Mouse (Mus musculus) erythroid progenitor cell, adult 5-6 weeks (primary cell): Measurements from ENCODE around the gene Txnl4b. TPM values are rescaled to one million over a fixed set of nuclear protein-coding genes. Genes with fewer than 3 reads are reported as not detected.

Experiments used
- ATAC-seq: replicated peaks from 2 replicates; pipeline ENCODE4 v1.8.0; 2016; ENCODE audit warnings: moderate number of reproducible peaks, mild to moderate bottlenecking, moderate TSS enrichment, inconsistent platforms; ENCODE audit not compliant: poor library complexity, low FRiP score, severe bottlenecking
- total RNA-seq, 2 experiments: library from RNA; stranded (forward) in 1 of 2; stranded (reverse) in 1 of 2; fragments of 150-400 nt in 1 of 2; fragments of 186-747, 209-891 nt in 1 of 2; gene quantifications; 2 replicates each; pipeline versions ENCODE4 v1.2.3 to v1.2.4; 2015 to 2017; ENCODE audit warnings: low replicate concordance in 2 of 2

Gene Txnl4b
- total RNA-seq, 2 experiments from 2014 or later = 8.0 to 11.5 TPM

DNA sequence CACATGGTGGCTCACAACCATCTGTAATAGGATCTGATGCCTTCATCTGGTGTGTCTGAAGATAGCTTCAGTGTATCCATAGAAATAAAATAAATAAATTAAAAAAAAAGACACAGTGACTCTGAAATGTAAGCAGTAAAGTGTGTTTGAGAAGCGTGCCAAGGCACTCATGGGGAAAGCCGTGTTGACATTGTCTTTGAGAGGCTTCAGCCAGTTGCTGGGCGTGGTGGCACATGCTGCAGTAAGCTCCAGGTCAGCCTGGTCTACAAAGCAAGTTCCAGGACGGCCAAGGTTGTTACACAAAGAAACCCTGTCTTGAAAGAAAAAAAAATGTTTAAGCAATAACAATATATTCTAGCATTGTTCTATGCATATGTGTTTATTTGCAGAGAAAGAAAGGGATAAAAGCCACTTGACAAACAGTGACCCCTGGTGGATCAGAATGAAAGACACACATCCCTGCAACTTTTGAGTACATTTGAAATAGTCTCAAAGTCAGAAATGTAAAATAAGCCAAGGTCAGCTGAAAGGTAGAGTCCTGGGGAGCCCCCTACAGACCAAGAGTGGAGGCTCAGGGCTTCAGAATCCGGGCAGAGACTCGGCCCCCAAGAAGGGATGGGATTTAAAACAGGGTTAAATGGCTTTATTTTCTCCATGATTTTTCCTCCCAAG, 27.6 kb downstream of the Txnl4b start:
- ATAC-seq = no peak

DNA sequence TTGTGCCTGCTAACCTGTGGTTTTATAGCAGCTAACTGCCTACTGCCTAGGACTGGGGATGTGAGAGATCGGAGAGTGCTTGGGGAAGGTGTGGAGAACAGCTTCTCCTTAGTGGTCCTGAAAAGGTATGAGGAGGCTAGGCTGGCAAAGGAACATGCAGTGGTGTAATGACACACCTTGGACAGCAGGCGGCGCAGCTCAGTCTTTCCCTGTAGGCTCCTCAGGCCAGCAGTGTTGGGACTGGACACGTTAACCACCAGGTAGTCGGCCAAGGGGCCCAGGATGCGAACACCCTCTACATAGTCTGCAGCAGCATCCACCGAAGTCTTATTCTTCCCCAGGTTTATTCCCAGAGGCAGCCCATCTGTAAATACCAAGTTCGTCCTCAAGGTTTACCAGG, 30.2 kb downstream of the Txnl4b start:
- ATAC-seq = 0 out of 2 replicates have a peak, but pooled peaks have one; percentile 32

DNA sequence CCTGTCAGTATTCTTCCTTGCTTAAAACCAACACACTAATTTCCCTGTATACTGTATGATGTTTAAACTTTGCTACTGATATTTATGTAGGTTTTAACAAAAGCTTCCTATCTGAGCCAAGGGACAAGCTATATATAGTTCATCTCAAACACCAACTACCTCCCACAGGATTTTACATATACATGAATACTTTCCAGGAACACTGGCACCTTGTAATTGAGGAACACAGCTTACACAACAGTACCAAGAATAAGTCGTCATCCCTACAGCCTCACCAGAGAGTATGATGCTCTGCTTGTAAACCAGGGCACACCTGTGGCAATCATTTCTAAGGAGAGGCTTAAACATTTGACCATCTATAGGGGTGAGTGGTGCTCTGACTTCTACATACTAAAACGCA, 41.0 kb downstream of the Txnl4b start:
- no peak for ATAC-seq

DNA sequence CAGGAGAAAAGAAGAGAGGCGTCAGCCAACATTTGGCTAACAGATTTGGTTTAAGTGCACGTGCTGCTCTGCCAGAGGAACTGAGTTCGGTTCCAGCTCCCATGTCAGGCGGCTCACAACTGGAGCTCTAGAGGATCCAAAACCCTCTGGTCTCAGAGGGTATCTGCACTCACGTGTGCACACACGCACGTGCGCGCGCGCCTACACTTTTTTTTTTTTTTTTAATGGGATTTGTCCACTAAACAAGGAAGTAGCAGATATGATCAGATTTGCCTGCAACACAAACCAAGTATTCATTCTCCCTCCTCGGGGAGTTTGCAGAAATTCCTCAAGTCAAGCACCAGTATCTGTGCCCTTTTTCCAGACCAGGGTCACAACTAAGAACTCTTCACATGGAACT, 42.0 kb downstream of the Txnl4b start:
- ATAC-seq = 0 out of 2 replicates have a peak, but pooled peaks have one; percentile 1

DNA sequence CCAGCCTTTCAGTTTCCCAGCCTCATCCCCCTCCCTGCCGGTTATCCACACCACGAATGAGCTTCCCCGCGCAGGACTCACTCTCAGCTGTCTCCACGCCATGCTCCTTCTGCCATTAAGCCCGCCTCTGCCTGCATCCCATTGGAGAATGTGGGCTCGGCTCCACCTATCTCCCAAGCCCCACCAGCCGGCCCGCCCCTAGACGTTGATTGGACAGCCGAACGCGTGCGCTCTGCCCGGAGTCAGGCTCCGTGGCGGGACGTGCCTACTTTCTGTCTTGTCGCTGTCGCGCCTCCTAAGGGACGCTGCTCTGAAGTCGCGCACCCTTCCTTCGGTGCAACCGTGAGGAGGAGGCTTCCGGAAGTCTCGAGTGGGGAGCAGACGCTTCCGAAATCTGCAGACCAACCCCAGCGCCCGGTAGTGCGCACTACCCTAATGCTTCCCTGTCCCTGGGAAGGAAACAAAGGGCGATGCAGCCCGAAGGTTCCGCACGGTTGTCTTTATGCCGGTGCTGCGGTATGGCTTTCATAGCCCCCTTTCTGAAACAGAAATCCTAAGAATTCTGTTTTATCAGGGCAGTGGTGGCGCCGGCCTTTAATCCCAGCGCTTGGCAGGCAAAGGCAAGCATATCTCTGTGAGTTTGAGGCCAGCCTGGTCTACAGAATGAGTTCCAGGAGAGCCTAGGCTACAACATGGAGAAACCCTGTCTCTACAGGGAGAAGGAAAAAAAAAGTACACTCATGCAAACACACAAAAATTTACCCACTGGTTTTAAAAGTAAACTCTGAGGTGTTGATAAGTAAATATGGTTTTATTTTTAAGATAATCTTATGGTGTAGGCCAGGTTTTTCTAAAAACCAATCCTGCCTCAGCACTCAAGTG, 42.8 kb downstream of the Txnl4b start, which contains the start of gene Dhodh:
Gene Dhodh, minus strand, starts transcription at position 403 of the 882 bp plus-strand sequence.
- ATAC-seq = peak; percentile 98

DNA sequence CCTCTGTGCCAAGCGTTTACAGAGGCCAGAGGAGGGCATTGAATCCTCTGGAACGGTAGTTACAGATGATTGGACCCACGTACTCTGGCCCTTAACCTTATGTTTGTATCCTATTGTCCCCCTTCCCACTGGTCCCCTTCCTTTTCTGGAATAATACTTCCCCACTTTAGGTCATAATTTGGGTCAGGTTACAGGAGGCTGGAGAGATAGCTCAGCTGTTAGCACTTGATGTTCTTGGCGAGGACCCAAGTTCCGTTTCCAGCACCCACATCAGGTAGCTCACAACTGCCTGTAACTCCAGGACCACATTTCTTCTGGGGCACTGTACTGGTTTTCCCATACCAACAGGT, 43.4 kb downstream of the Txnl4b start:
- no peak for ATAC-seq

DNA sequence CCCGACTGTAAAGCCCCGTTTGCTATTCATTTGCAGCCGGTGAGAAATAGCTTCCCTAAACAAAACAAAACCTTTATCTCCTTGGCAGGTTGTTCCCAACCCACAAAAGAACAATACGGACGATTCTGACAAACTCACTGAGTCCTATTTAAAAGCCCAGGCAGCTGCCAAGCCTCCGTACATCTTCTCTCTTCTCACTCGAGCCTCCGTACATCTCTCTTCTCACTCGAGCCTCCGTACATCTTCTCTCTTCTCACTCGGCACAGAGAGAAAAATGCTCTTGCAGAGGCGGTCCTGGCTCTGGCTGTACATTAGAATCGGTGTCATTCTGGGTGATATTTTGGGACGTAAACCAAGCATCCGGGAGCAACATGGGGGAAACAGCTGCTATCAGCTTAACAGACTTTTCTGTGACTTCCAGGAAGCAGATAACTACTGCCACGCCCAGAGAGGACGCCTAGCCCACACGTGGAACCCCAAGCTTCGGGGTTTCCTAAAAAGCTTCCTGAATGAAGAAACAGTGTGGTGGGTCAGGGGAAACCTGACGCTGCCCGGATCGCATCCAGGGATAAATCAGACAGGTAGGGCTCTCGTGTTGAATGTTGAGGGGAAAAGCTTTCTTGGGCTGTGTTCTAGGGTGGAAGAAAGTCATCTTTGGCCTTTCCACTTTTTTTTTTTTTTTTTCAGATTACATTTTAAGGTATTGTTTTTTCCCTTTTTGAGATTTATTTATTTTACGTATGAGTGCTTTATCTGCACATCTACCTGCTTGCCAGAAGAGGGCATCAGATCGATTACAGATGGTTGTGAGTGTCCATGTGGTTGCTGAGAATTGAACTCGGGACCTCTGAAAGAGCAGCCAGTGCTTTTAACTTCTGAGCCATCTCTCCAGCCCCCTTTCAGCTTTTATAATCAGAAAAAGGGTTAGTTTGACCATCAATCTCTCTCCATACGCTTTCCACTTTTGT, 48.8 kb downstream of the Txnl4b start, which contains the start of gene Pkd1l3:
Gene Pkd1l3, plus strand, starts transcription at position 275 of the 968 bp plus-strand sequence.
- peak; percentile 47; the same call in 1 of the 2 replicates for ATAC-seq

DNA sequence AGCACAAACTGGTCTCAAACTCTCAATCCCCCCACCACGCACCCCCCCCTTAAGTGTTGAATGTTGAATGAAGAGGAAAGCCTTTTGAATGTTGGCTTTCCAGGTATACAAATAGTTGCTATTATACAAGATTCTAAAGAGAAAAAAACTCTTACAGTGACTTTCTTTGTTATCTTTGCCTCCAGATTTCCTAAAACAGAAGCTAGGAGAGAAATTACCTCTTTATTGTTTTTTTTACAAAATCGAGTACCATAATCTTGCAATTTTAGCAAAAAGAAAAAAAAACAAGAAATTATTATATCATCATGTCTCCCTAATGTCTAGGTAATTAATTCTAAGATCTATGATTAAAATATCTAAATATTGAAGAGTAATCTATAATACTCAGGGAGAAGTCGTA, 49.9 kb downstream of the Txnl4b start:
- no peak for ATAC-seq

Other genes starting within 250 kb of the Txnl4b start
- not detected in 2 replicates for gene Pmfbp1, start 71.9 kb upstream of the Txnl4b start, total RNA-seq (2015; ENCODE audit: low replicate concordance)
- not detected in 2 replicates for gene Pmfbp1, start 71.9 kb upstream of the Txnl4b start, total RNA-seq (2017; ENCODE audit: low replicate concordance)
- 8.0 and 12.6 TPM in 2 replicates for gene Dhx38, start within 50 bp of the Txnl4b start, total RNA-seq (2015; ENCODE audit: low replicate concordance)
- 21.2 and 29.7 TPM in 2 replicates for gene Dhx38, start within 50 bp of the Txnl4b start, total RNA-seq (2017; ENCODE audit: low replicate concordance)
- 70.4 and 83.3 TPM in 2 replicates for gene Hp, start 13.3 kb downstream of the Txnl4b start, total RNA-seq (2015; ENCODE audit: low replicate concordance)
- 65.3 and 67.6 TPM in 2 replicates for gene Hp, start 13.3 kb downstream of the Txnl4b start, total RNA-seq (2017; ENCODE audit: low replicate concordance)
- 4.7 and 7.1 TPM in 2 replicates for gene Dhodh, start 42.8 kb downstream of the Txnl4b start, total RNA-seq (2015; ENCODE audit: low replicate concordance)
- gene Dhodh, start 42.8 kb downstream of the Txnl4b start, total RNA-seq (2017; ENCODE audit: low replicate concordance) = 3.4 and 7.3 TPM in 2 replicates
- gene Pkd1l3, start 48.6 kb downstream of the Txnl4b start, total RNA-seq (2015; ENCODE audit: low replicate concordance) = not detected in 2 replicates
- not detected in 2 replicates for gene Pkd1l3, start 48.6 kb downstream of the Txnl4b start, total RNA-seq (2017; ENCODE audit: low replicate concordance)
- gene Ist1, start 127.4 kb downstream of the Txnl4b start, total RNA-seq (2015; ENCODE audit: low replicate concordance) = 66.7 and 85.9 TPM in 2 replicates
- 45.2 and 62.4 TPM in 2 replicates for gene Ist1, start 127.4 kb downstream of the Txnl4b start, total RNA-seq (2017; ENCODE audit: low replicate concordance)
- gene Zfp821, start 139.7 kb downstream of the Txnl4b start, total RNA-seq (2015; ENCODE audit: low replicate concordance) = 14.3 and 14.8 TPM in 2 replicates
- gene Zfp821, start 139.7 kb downstream of the Txnl4b start, total RNA-seq (2017; ENCODE audit: low replicate concordance) = 38.2 and 43.3 TPM in 2 replicates
- 2.9 and 10.1 TPM in 2 replicates for gene Atxn1l, start 171.8 kb downstream of the Txnl4b start, total RNA-seq (2015; ENCODE audit: low replicate concordance)
- 4.4 and 5.8 TPM in 2 replicates for gene Atxn1l, start 171.8 kb downstream of the Txnl4b start, total RNA-seq (2017; ENCODE audit: low replicate concordance)
- gene Ap1g1, start 212.7 kb downstream of the Txnl4b start, total RNA-seq (2015; ENCODE audit: low replicate concordance) = 23.1 and 50.7 TPM in 2 replicates
- gene Ap1g1, start 212.7 kb downstream of the Txnl4b start, total RNA-seq (2017; ENCODE audit: low replicate concordance) = 30.6 and 36.2 TPM in 2 replicates